Mouse (Mus musculus) forebrain, embryonic 12.5 days (tissue): ENCODE results near the gene Arid5b. TPM values are rescaled to one million over a fixed set of nuclear protein-coding genes. Genes with fewer than 3 reads are reported as not detected.
A peak's percentile ranks its signal among the peaks of the same experiment; 100 is the strongest.

Source experiments
- ATAC-seq: fragments of 200-750 bp; cut with Nextera tagmentation; 2 replicates; pipeline ENCODE4 v1.8.0; 2017; ENCODE audit warnings: moderate TSS enrichment; ENCODE audit not compliant: low FRiP score
- H3K27ac ChIP-seq: fragments of 300-500 bp; sonication (generic); 2 replicates; pipeline ENCODE4 v1.5.1; 2016; ENCODE audit warnings: mild to moderate bottlenecking
- H3K27me3 ChIP-seq: fragments of 300-500 bp; sonication (generic); 2 replicates; pipeline ENCODE4 v1.6.1; 2016; ENCODE audit warnings: mild to moderate bottlenecking
- H3K36me3 ChIP-seq: fragments of 300-500 bp; sonication (generic); replicated peaks from 2 replicates; pipeline ENCODE4 v1.6.1; 2016; ENCODE audit warnings: mild to moderate bottlenecking
- H3K4me1 ChIP-seq: fragments of 300-500 bp; sonication (generic); 2 replicates; pipeline ENCODE4 v1.6.1; 2016
- H3K4me2 ChIP-seq: fragments of 300-500 bp; sonication (generic); 2 replicates; pipeline ENCODE4 v1.6.1; 2016; ENCODE audit warnings: mild to moderate bottlenecking, moderate library complexity
- H3K4me3 ChIP-seq: fragments of 300-500 bp; sonication (generic); replicated peaks from 2 replicates; pipeline ENCODE4 v1.5.1; 2016; ENCODE audit warnings: mild to moderate bottlenecking
- H3K9ac ChIP-seq: fragments of 300-500 bp; sonication (generic); 2 replicates; pipeline ENCODE4 v1.6.1; 2016; ENCODE audit warnings: mild to moderate bottlenecking
- H3K9me3 ChIP-seq: fragments of 300-500 bp; sonication (generic); 2 replicates; pipeline ENCODE4 v1.6.1; 2016
- WGBS: fragments of 180-500 bp; shearing (Covaris S2); methylation state at CpG from one replicate; pipeline ENCODE4 v1.1.7; 2016; 5-methylcytosine and 5-hydroxymethylcytosine counted together
- polyA plus RNA-seq: library from polyadenylated mRNA; unstranded; fragments of >200 nt; fragmentation: Nextera tagmentation; extraction: Ambion mirVana; gene quantifications from 2 replicates; pipeline ENCODE4 v1.2.1, GENCODE M21; 2016

The Arid5b gene
- polyA plus RNA-seq: 16.5 and 17.1 TPM in 2 replicates

- no peaks in the 10 kb centered on the region for H3K36me3 ChIP-seq
- H3K4me3 ChIP-seq: peak within 1 kb of the TSS; percentile 61
- WGBS: under 1% methylated on average over 24 of the region's 24 CpGs
- H3K9me3 ChIP-seq: no peaks in the 10 kb centered on the region
- H3K4me2 ChIP-seq: peak within 1 kb of the TSS; percentile 93
- ATAC-seq: no peak
- H3K27me3 ChIP-seq: no peaks in the 10 kb centered on the region
- peak within 1 kb of the TSS; percentile 77 for H3K27ac ChIP-seq
- H3K9ac ChIP-seq: peak within 1 kb of the TSS; percentile 65
- H3K4me1 ChIP-seq: peaks cover 42% of the 10 kb centered on the region
Observed at GRCm38 (mm10) chr10:68278632-68279361, at the start of gene Arid5b. Gene Arid5b (minus strand): TSS chr10:68278740.

DNA sequence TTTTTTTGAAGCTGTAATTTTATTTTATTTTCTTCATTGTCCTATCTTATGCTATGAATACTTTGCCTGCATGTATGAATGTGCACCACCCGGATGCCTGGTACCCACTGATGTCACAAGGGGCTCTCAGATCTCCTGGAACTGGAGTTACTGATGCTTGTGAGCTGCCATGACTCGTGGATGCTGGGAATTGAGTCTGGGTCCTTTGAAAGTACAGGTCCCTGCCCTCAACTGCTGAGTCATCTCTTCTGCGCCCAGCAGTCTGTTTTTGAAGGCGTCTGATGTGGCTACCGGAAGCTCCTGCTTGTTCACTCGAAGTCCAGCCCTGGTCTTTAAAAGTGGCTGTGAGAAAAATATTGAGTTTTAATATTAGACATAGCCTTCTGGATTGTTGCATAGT is 46.8 kb upstream of the Arid5b start:
- no peak overlapping the region for H3K4me2 ChIP-seq
- no peaks in the 10 kb centered on the region for H3K36me3 ChIP-seq
- H3K27me3 ChIP-seq: no peaks in the 10 kb centered on the region; the same call in 1 of the 2 replicates
- no peak for ATAC-seq
- no peaks in the 10 kb centered on the region for H3K9me3 ChIP-seq
- WGBS: 86% methylated on average over 6 of the region's 6 CpGs
- H3K27ac ChIP-seq: no peak overlapping the region
- no peaks in the 10 kb centered on the region for H3K4me1 ChIP-seq
- no peak overlapping the region for H3K9ac ChIP-seq
- H3K4me3 ChIP-seq: no peak overlapping the region

GRCm38 (mm10) chr10:68324061-68324460 is 45.5 kb upstream of the Arid5b start:
- WGBS: 91% methylated on average over 11 of the region's 11 CpGs

GRCm38 (mm10) chr10:68323167-68323566 is 44.6 kb upstream of the Arid5b start:
- no peak overlapping the region for H3K9ac ChIP-seq
- no peaks in the 10 kb centered on the region; the same call in 1 of the 2 replicates for H3K27me3 ChIP-seq
- no peaks in the 10 kb centered on the region for H3K36me3 ChIP-seq
- H3K4me2 ChIP-seq: no peak overlapping the region
- ATAC-seq: no peak
- WGBS: 88% methylated on average over 3 of the region's 3 CpGs
- no peaks in the 10 kb centered on the region for H3K9me3 ChIP-seq
- H3K27ac ChIP-seq: no peak overlapping the region
- no peaks in the 10 kb centered on the region for H3K4me1 ChIP-seq
- no peak overlapping the region for H3K4me3 ChIP-seq

More at GRCm38 (mm10) chr10:68324061-68324460, 45.5 kb upstream of the Arid5b start:
- Histone ChIP-seq H3K36me3 (no peaks in the 10 kb centered on the region), H3K4me3 (no peak overlapping the region), H3K4me2 (no peak overlapping the region), H3K9me3 (no peaks in the 10 kb centered on the region), H3K27ac (no peak overlapping the region), H3K4me1 (no peaks in the 10 kb centered on the region), H3K27me3 (no peaks in the 10 kb centered on the region; the same call in 1 of the 2 replicates), H3K9ac (no peak overlapping the region)
- no peak for ATAC-seq

DNA sequence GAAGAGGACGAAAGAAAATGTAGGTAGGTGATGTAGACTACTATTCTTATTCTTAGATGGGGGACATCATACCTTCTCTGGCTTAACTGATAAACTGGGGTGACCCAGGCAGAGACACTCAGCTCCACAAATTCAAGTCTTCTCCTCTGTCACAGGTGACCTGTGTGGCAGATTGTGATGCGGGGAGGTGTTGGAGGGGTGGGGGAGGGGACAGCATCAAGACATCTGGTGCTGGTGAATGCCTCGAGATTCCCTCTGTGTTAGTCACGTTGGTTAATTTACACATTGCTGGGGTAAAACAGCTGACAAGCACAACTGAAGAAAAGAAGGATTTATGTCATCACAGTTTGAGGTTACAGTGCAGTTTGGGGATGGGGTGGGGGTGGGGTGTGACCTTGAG is 42.4 kb upstream of the Arid5b start:
- Histone ChIP-seq H3K9me3 (no peaks in the 10 kb centered on the region), H3K4me2 (no peak overlapping the region), H3K27me3 (no peaks in the 10 kb centered on the region; the same call in 1 of the 2 replicates), H3K4me1 (no peaks in the 10 kb centered on the region), H3K9ac (no peak overlapping the region), H3K27ac (no peak overlapping the region), H3K4me3 (no peak overlapping the region), H3K36me3 (no peaks in the 10 kb centered on the region)
- 83% methylated on average over 4 of the region's 4 CpGs for WGBS
- ATAC-seq: no peak

GRCm38 (mm10) chr10:68320496-68320895 is 42.0 kb upstream of the Arid5b start:
- H3K4me1 ChIP-seq: no peaks in the 10 kb centered on the region
- H3K27ac ChIP-seq: no peak overlapping the region
- no peaks in the 10 kb centered on the region for H3K36me3 ChIP-seq
- no peaks in the 10 kb centered on the region for H3K9me3 ChIP-seq
- no peak overlapping the region for H3K4me3 ChIP-seq
- no peak for ATAC-seq
- WGBS: 96% methylated on average over 5 of the region's 5 CpGs
- no peak overlapping the region for H3K4me2 ChIP-seq
- no peak overlapping the region for H3K9ac ChIP-seq
- no peaks in the 10 kb centered on the region; the same call in 1 of the 2 replicates for H3K27me3 ChIP-seq

DNA sequence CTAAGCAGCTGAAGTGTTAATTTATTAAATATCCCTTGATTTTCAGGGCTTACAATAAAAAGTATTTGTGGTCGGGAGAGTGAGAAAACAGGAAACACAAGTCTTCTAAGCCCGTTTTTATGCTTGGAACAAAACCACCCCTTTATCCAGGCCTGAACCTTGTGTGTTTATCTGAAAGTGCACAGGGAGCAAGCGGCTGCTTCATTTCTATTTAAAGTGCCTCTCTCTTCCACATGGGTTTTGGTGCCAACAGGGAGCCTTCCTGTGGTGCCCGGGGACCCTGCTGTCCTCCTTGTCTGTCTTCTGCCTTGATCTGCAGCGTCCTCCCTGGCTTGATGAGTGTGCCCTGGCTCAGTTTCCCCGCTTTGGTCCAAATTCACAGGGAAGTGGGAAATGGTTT is 40.9 kb upstream of the Arid5b start:
- WGBS: 81% methylated on average over 6 of the region's 6 CpGs
- Histone ChIP-seq H3K27me3 (no peaks in the 10 kb centered on the region; the same call in 1 of the 2 replicates), H3K36me3 (no peaks in the 10 kb centered on the region), H3K4me1 (no peaks in the 10 kb centered on the region), H3K27ac (no peak overlapping the region), H3K9ac (no peak overlapping the region), H3K4me3 (no peak overlapping the region), H3K9me3 (no peaks in the 10 kb centered on the region), H3K4me2 (no peak overlapping the region)
- no peak for ATAC-seq

GRCm38 (mm10) chr10:68318438-68318979 is 40.0 kb upstream of the Arid5b start:
- Histone ChIP-seq H3K27me3 (no peaks in the 10 kb centered on the region; the same call in 1 of the 2 replicates), H3K9ac (no peak overlapping the region), H3K36me3 (no peaks in the 10 kb centered on the region), H3K4me3 (no peak overlapping the region), H3K4me2 (no peak overlapping the region), H3K4me1 (no peaks in the 10 kb centered on the region), H3K27ac (no peak overlapping the region), H3K9me3 (no peaks in the 10 kb centered on the region)
- ATAC-seq: no peak
- 75% methylated on average over 6 of the region's 6 CpGs for WGBS

DNA sequence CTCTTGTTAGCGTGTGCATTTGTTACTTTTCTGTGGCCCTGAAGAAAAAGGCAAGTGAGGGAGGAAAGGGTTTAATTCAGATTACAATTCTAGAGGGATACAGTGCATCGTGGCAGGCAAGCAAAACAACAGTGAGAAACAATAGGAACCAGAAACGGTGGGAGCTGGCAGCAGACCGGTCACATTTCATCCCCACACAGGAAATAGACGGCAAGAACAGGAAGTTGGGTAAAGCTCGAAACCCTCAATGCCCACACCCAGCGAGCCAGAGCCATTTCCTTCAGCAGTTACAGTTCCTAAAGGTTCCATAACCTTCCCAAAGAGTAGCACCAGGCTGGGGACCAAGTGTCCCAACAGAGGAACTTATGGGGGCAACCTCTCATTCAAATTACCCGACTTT is 34.2 kb upstream of the Arid5b start:
- Histone ChIP-seq H3K4me1 (no peaks in the 10 kb centered on the region), H3K36me3 (no peaks in the 10 kb centered on the region), H3K9ac (no peak overlapping the region), H3K9me3 (no peaks in the 10 kb centered on the region), H3K27ac (no peak overlapping the region), H3K4me2 (no peak overlapping the region), H3K4me3 (no peak overlapping the region), H3K27me3 (no peaks in the 10 kb centered on the region)
- 88% methylated on average over 8 of the region's 8 CpGs for WGBS
- ATAC-seq: no peak

DNA sequence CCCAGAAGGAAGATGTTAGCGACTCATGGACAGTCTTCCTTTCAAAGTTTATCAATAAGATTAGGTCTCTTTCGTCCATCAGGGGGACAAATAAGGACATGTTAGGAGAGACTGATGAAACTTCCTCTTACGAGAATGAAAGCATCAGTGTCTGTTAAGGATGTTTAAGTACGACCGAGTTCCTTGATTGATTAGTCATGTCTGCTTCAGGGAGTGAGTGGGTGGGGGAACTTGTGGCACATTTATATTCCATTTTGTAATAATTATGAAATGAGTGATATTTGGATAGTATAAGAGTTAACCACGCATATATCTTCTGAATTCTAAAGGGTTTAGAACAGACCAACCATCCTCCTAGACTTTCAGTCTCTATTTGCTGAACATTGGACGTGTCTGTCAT is 22.5 kb upstream of the Arid5b start:
- H3K9ac ChIP-seq: no peak overlapping the region
- H3K36me3 ChIP-seq: no peaks in the 10 kb centered on the region
- no peaks in the 10 kb centered on the region for H3K4me1 ChIP-seq
- WGBS: 85% methylated on average over 7 of the region's 7 CpGs
- H3K9me3 ChIP-seq: no peaks in the 10 kb centered on the region
- no peak overlapping the region for H3K4me2 ChIP-seq
- no peak for ATAC-seq
- no peaks in the 10 kb centered on the region for H3K27me3 ChIP-seq
- no peak overlapping the region for H3K27ac ChIP-seq
- no peak overlapping the region for H3K4me3 ChIP-seq

GRCm38 (mm10) chr10:68289465-68289864 is 10.9 kb upstream of the Arid5b start:
- H3K4me2 ChIP-seq: no peak overlapping the region
- no peak overlapping the region for H3K4me3 ChIP-seq
- no peak overlapping the region for H3K27ac ChIP-seq
- no peaks in the 10 kb centered on the region for H3K27me3 ChIP-seq
- no peak for ATAC-seq
- no peaks in the 10 kb centered on the region for H3K4me1 ChIP-seq
- no peak overlapping the region for H3K9ac ChIP-seq
- no peaks in the 10 kb centered on the region for H3K36me3 ChIP-seq
- H3K9me3 ChIP-seq: 0 out of 2 replicates have a peak, but pooled peaks cover 6% of the 10 kb centered on the region
- 81% methylated on average over 4 of the region's 4 CpGs for WGBS

- H3K4me2 ChIP-seq: peak overlapping the region; percentile 78
- peak overlapping the region; percentile 37 for H3K4me3 ChIP-seq
- H3K27me3 ChIP-seq: 0 out of 2 replicates have a peak, but pooled peaks cover 3% of the 10 kb centered on the region
- H3K36me3 ChIP-seq: no peaks in the 10 kb centered on the region
- WGBS: under 1% methylated on average over 27 of the region's 27 CpGs
- ATAC-seq: peak; percentile 64
- H3K9me3 ChIP-seq: no peaks in the 10 kb centered on the region
- peaks cover 30% of the 10 kb centered on the region for H3K4me1 ChIP-seq
- 0 out of 2 replicates have a peak overlapping the region, but pooled peaks have one; percentile 1 for H3K27ac ChIP-seq
- H3K9ac ChIP-seq: peak overlapping the region; percentile 33; the same call in 1 of the 2 replicates
Observed at GRCm38 (mm10) chr10:68282466-68283391, 4.2 kb upstream of the Arid5b start.
